ENCODE assay signal across 8 mouse cellular contexts in genomic region chr15:81856938-81857723, GRCm38 (mm10). TPM values are rescaled to one million over a fixed set of nuclear protein-coding genes. Genes with fewer than 3 reads are reported as not detected.
A peak's percentile ranks its signal among the peaks of the same experiment; 100 is the strongest.
DNase-seq lines count a peak whose midpoint lies in the region; ATAC-seq and TF ChIP-seq lines count a peak whose summit lies in the region.

No protein-coding gene starts in this region.

- H3K4me2 ChIP-seq in forebrain, postnatal 0 days (ENCODE audit: low read depth): peak overlapping the region; percentile 85

- no peak for DNase-seq in layer of hippocampus, adult 2 months (ENCODE audit: low spot score in 2 of 2)
- no peak for DNase-seq in layer of hippocampus, postnatal 14 days (ENCODE audit: low spot score in 2 of 2)
- DNase-seq in forebrain, postnatal 0 days: no peak
- DNase-seq in liver, adult 2 months (ENCODE audit: extremely low read depth, low read depth, low spot score): no peak
- DNase-seq in gastrocnemius, postnatal 36 days: no peak
- no peak for DNase-seq in layer of hippocampus, adult 8-10 months (ENCODE audit: low spot score in 2 of 2)

- H3K27me3 ChIP-seq in forebrain, postnatal 0 days (ENCODE audit: insufficient read depth, low read length): no peaks in the 10 kb centered on the region
- no peaks in the 10 kb centered on the region for H3K27me3 ChIP-seq in liver, adult 2 months (ENCODE audit: control insufficient read depth, insufficient read depth, low read length)
- H3K27me3 ChIP-seq in small intestine, adult 2 months (ENCODE audit: control insufficient read depth, insufficient read depth, low read length): no peaks in the 10 kb centered on the region

- no peaks in the 10 kb centered on the region for H3K9me3 ChIP-seq in forebrain, postnatal 0 days (ENCODE audit: low read length)

- TF ChIP-seq POLR2A in bone marrow macrophage, adult 2 months (IDR thresholded peaks at IDR 0.05; ENCODE audit: borderline replicate concordance, low read depth, low read length): no peak
- TF ChIP-seq POLR2A in liver, adult 2 months (IDR thresholded peaks at IDR 0.05; ENCODE audit: extremely low read depth, insufficient read depth, low read length): no peak
- TF ChIP-seq POLR2A in small intestine, adult 2 months (IDR thresholded peaks at IDR 0.05; ENCODE audit: low read depth, low read length): no peak

- 2% methylated on average over 14 of the region's 14 CpGs for WGBS in forebrain, postnatal 0 days
- WGBS in liver, adult 2 months: under 1% methylated on average over 14 of the region's 14 CpGs
- under 1% methylated on average over 14 of the region's 14 CpGs for WGBS in small intestine, adult 2 months

- peaks cover 17% of the 10 kb centered on the region for H3K4me1 ChIP-seq in bone marrow macrophage, adult 2 months (ENCODE audit: control insufficient read depth, insufficient read depth, low read length)
- peaks cover 14% of the 10 kb centered on the region for H3K4me1 ChIP-seq in forebrain, postnatal 0 days (ENCODE audit: insufficient read depth)
- H3K4me1 ChIP-seq in liver, adult 2 months (ENCODE audit: control insufficient read depth, insufficient read depth, low read length): peaks cover 13% of the 10 kb centered on the region
- H3K4me1 ChIP-seq in small intestine, adult 2 months (ENCODE audit: control insufficient read depth, insufficient read depth, insufficient read length, low read length): peaks cover 11% of the 10 kb centered on the region

- no peak for ATAC-seq in forebrain, postnatal 0 days

- no peak for TF ChIP-seq CTCF in layer of hippocampus, adult 2 months (conservative IDR thresholded peaks at IDR 0.05)
- 0 out of 2 replicates have a peak, but pooled peaks have one; percentile 5 for TF ChIP-seq CTCF in bone marrow macrophage, adult 2 months (IDR thresholded peaks at IDR 0.05; ENCODE audit: low read depth, low read length)
- TF ChIP-seq CTCF in forebrain, postnatal 0 days (IDR thresholded peaks at IDR 0.05; ENCODE audit: low read depth): no peak
- TF ChIP-seq CTCF in liver, adult 2 months (IDR thresholded peaks at IDR 0.05; ENCODE audit: low read depth, low read length): no peak
- no peak for TF ChIP-seq CTCF in small intestine, adult 2 months (IDR thresholded peaks at IDR 0.05; ENCODE audit: extremely low read depth, insufficient read length, insufficient replicate concordance, low read depth, low read length)

- H3K36me3 ChIP-seq in forebrain, postnatal 0 days (ENCODE audit: insufficient read depth): peaks cover 4% of the 10 kb centered on the region; the same call in 1 of the 2 replicates
- H3K36me3 ChIP-seq in liver, adult 2 months (ENCODE audit: control insufficient read depth, insufficient read depth, low read length): peaks cover 3% of the 10 kb centered on the region; the same call in 1 of the 2 replicates
- peaks cover 18% of the 10 kb centered on the region for H3K36me3 ChIP-seq in small intestine, adult 2 months (ENCODE audit: control insufficient read depth, insufficient read depth, low read length)

- peak overlapping the region; percentile 69 for H3K4me3 ChIP-seq in layer of hippocampus, adult 2 months
- H3K4me3 ChIP-seq in bone marrow macrophage, adult 2 months (ENCODE audit: insufficient read depth, low read length): peak overlapping the region; percentile 83
- H3K4me3 ChIP-seq in forebrain, postnatal 0 days (ENCODE audit: low read depth, low read length): peak overlapping the region; percentile 81
- H3K4me3 ChIP-seq in liver, adult 2 months (ENCODE audit: insufficient read depth, low read depth, low read length): peak overlapping the region; percentile 90
- peak overlapping the region; percentile 88 for H3K4me3 ChIP-seq in small intestine, adult 2 months (ENCODE audit: low read depth, low read length)

- intact Hi-C loops in gastrocnemius, postnatal 36 days (cut with DNase I): no loop called here

- peak overlapping the region; percentile 67 for H3K9ac ChIP-seq in forebrain, postnatal 0 days
- peak overlapping the region; percentile 97 for H3K9ac ChIP-seq in liver, adult 2 months (ENCODE audit: low read depth, low read length)

- H3K27ac ChIP-seq in layer of hippocampus, adult 2 months: peak overlapping the region; percentile 96
- H3K27ac ChIP-seq in bone marrow macrophage, adult 2 months (ENCODE audit: insufficient read depth, low read depth, low read length): peak overlapping the region; percentile 82
- H3K27ac ChIP-seq in forebrain, postnatal 0 days (ENCODE audit: low read depth, low read length): peak overlapping the region; percentile 95; the same call in 1 of the 2 replicates
- H3K27ac ChIP-seq in liver, adult 2 months (replicated peaks; ENCODE audit: insufficient read depth, low read depth, low read length): peak overlapping the region; percentile 95
- H3K27ac ChIP-seq in small intestine, adult 2 months (ENCODE audit: insufficient read depth, low read depth, low read length): peak overlapping the region; percentile 97

- H3K79me2 ChIP-seq in liver, adult 2 months (ENCODE audit: control insufficient read depth, insufficient read depth, low read length): peaks cover 27% of the 10 kb centered on the region

RNA-seq across cellular contexts. Expression of gene Tob2, which starts 1.5 kb away (rescaled TPM):
- total RNA-seq in layer of hippocampus, adult 2 months (2021): 10 to 100 TPM; 28.6 to 38.4 TPM
- 10 to 100 TPM; 24.6 to 31.6 TPM for total RNA-seq in layer of hippocampus, postnatal 14 days (2021)
- polyA plus RNA-seq in bone marrow macrophage, adult 2 months (2012; ENCODE audit: insufficient read depth, insufficient read length, missing spikeins): 35.4 and 35.8 TPM in 2 replicates
- 9.2 and 13.0 TPM in 2 replicates for total RNA-seq in forebrain, postnatal 0 days (2014; rRNA removed)
- polyA plus RNA-seq in forebrain, postnatal 0 days (2015; fragmentation: Nextera tagmentation; extraction: Ambion mirVana): 11.4 TPM in 2 replicates
- total RNA-seq in liver, adult 2 months (2014; rRNA removed): 15.8 and 25.6 TPM in 2 replicates
- 20.9 and 21.6 TPM in 2 replicates for polyA plus RNA-seq in liver, adult 2 months (2012; rRNA removed)
- polyA plus RNA-seq in small intestine, adult 2 months (2012; rRNA removed): 14.7 and 33.2 TPM in 2 replicates
- total RNA-seq in gastrocnemius, postnatal 36 days (2021): 100 to 1,000 TPM in 1 of 2 experiments, 10 to 100 TPM in 1; 90.3 to 144 TPM
- 10 to 100 TPM; 24.8 to 39.6 (median 30.6) TPM for total RNA-seq in layer of hippocampus, adult 8-10 months (2022)

RNA-seq across cellular contexts. Expression of gene Phf5a, which starts 14.6 kb away (rescaled TPM):
- 10 to 100 TPM; 33.0 to 36.8 TPM for total RNA-seq in layer of hippocampus, adult 2 months (2021)
- total RNA-seq in layer of hippocampus, postnatal 14 days (2021): 10 to 100 TPM; 31.0 to 39.0 TPM
- 45.5 and 51.6 TPM in 2 replicates for polyA plus RNA-seq in bone marrow macrophage, adult 2 months (2012; ENCODE audit: insufficient read depth, insufficient read length, missing spikeins)
- total RNA-seq in forebrain, postnatal 0 days (2014; rRNA removed): 41.5 and 48.5 TPM in 2 replicates
- 107 and 112 TPM in 2 replicates for polyA plus RNA-seq in forebrain, postnatal 0 days (2015; fragmentation: Nextera tagmentation; extraction: Ambion mirVana)
- 12.3 and 15.6 TPM in 2 replicates for total RNA-seq in liver, adult 2 months (2014; rRNA removed)
- polyA plus RNA-seq in liver, adult 2 months (2012; rRNA removed): 27.5 and 28.7 TPM in 2 replicates
- 22.6 and 47.0 TPM in 2 replicates for polyA plus RNA-seq in small intestine, adult 2 months (2012; rRNA removed)
- 10 to 100 TPM; 38.1 to 39.4 TPM for total RNA-seq in gastrocnemius, postnatal 36 days (2021)
- total RNA-seq in layer of hippocampus, adult 8-10 months (2022): 10 to 100 TPM; 35.7 to 44.3 (median 36.7) TPM

RNA-seq across cellular contexts. Expression of gene Aco2, which starts 15.0 kb away (rescaled TPM):
- 100 to 1,000 TPM; 442 to 446 TPM for total RNA-seq in layer of hippocampus, adult 2 months (2021)
- total RNA-seq in layer of hippocampus, postnatal 14 days (2021): 100 to 1,000 TPM; 481 to 503 TPM
- polyA plus RNA-seq in bone marrow macrophage, adult 2 months (2012; ENCODE audit: insufficient read depth, insufficient read length, missing spikeins): 79.8 and 97.0 TPM in 2 replicates
- 354 and 357 TPM in 2 replicates for total RNA-seq in forebrain, postnatal 0 days (2014; rRNA removed)
- 234 and 251 TPM in 2 replicates for polyA plus RNA-seq in forebrain, postnatal 0 days (2015; fragmentation: Nextera tagmentation; extraction: Ambion mirVana)
- 170 and 187 TPM in 2 replicates for total RNA-seq in liver, adult 2 months (2014; rRNA removed)
- 127 TPM in 2 replicates for polyA plus RNA-seq in liver, adult 2 months (2012; rRNA removed)
- 266 and 416 TPM in 2 replicates for polyA plus RNA-seq in small intestine, adult 2 months (2012; rRNA removed)
- total RNA-seq in gastrocnemius, postnatal 36 days (2021): 1,000 to 10,000 TPM; 1,185 to 1,290 TPM
- 100 to 1,000 TPM; 456 to 502 (median 473) TPM for total RNA-seq in layer of hippocampus, adult 8-10 months (2022)

RNA-seq across cellular contexts. Expression of gene Tef, which starts 54.9 kb away (rescaled TPM):
- total RNA-seq in layer of hippocampus, adult 2 months (2021): 100 to 1,000 TPM; 273 to 304 TPM
- total RNA-seq in layer of hippocampus, postnatal 14 days (2021): 100 to 1,000 TPM; 184 TPM
- polyA plus RNA-seq in bone marrow macrophage, adult 2 months (2012; ENCODE audit: insufficient read depth, insufficient read length, missing spikeins): 69.3 and 74.1 TPM in 2 replicates
- total RNA-seq in forebrain, postnatal 0 days (2014; rRNA removed): 60.2 and 71.8 TPM in 2 replicates
- 21.9 and 27.8 TPM in 2 replicates for polyA plus RNA-seq in forebrain, postnatal 0 days (2015; fragmentation: Nextera tagmentation; extraction: Ambion mirVana)
- 156 and 163 TPM in 2 replicates for total RNA-seq in liver, adult 2 months (2014; rRNA removed)
- 34.6 and 35.0 TPM in 2 replicates for polyA plus RNA-seq in liver, adult 2 months (2012; rRNA removed)
- polyA plus RNA-seq in small intestine, adult 2 months (2012; rRNA removed): 5.6 and 9.4 TPM in 2 replicates
- 100 to 1,000 TPM; 167 to 181 TPM for total RNA-seq in gastrocnemius, postnatal 36 days (2021)
- 100 to 1,000 TPM; 227 to 350 (median 284) TPM for total RNA-seq in layer of hippocampus, adult 8-10 months (2022)
